Mouse (Mus musculus): ENCODE results near the gene Trim44.

Gene Trim44

GRCm38 (mm10) chr2:102365983-102366545, 41.6 kb downstream of the Trim44 start:
- DNase-seq (ENCODE audit: low spot score) = no peak

GRCm38 (mm10) chr2:102364565-102365200, 42.9 kb downstream of the Trim44 start:
- no peak for DNase-seq (ENCODE audit: low spot score)

- no peak for DNase-seq (ENCODE audit: low spot score)
Observed at GRCm38 (mm10) chr2:102362896-102363530, 44.6 kb downstream of the Trim44 start.

GRCm38 (mm10) chr2:102362266-102362665, 45.4 kb downstream of the Trim44 start:
- no peak for DNase-seq (ENCODE audit: low spot score)

GRCm38 (mm10) chr2:102356879-102357695, 50.5 kb downstream of the Trim44 start:
- no peak for DNase-seq (ENCODE audit: low spot score)

GRCm38 (mm10) chr2:102354076-102354475, 53.6 kb downstream of the Trim44 start:
- no peak for DNase-seq (ENCODE audit: low spot score)

- DNase-seq (ENCODE audit: low spot score) = no peak
Observed at GRCm38 (mm10) chr2:102341429-102341828, 66.2 kb downstream of the Trim44 start.

GRCm38 (mm10) chr2:102336816-102337215, 70.8 kb downstream of the Trim44 start:
- DNase-seq (ENCODE audit: low spot score) = no peak

- DNase-seq (ENCODE audit: low spot score) = no peak
Observed at GRCm38 (mm10) chr2:102331932-102332331, 75.7 kb downstream of the Trim44 start.

GRCm38 (mm10) chr2:102331092-102331491, 76.5 kb downstream of the Trim44 start:
- DNase-seq (ENCODE audit: low spot score) = no peak

GRCm38 (mm10) chr2:102325921-102326320, 81.7 kb downstream of the Trim44 start:
- DNase-seq (ENCODE audit: low spot score) = no peak

- no peak for DNase-seq (ENCODE audit: low spot score)
Observed at GRCm38 (mm10) chr2:102324336-102324735, 83.3 kb downstream of the Trim44 start.

GRCm38 (mm10) chr2:102316540-102316939, 91.1 kb downstream of the Trim44 start:
- no peak for DNase-seq (ENCODE audit: low spot score)

GRCm38 (mm10) chr2:102315153-102315552, 92.5 kb downstream of the Trim44 start:
- no peak for DNase-seq (ENCODE audit: low spot score)

- no peak for DNase-seq (ENCODE audit: low spot score)
Observed at GRCm38 (mm10) chr2:102314610-102315009, 93.0 kb downstream of the Trim44 start.

GRCm38 (mm10) chr2:102314068-102314467, 93.6 kb downstream of the Trim44 start:
- DNase-seq (ENCODE audit: low spot score) = no peak

GRCm38 (mm10) chr2:102312903-102313302, 94.7 kb downstream of the Trim44 start:
- no peak for DNase-seq (ENCODE audit: low spot score)

GRCm38 (mm10) chr2:102303274-102303673, 104.4 kb downstream of the Trim44 start:
- DNase-seq (ENCODE audit: low spot score) = no peak

- no peak for DNase-seq (ENCODE audit: low spot score)
Observed at GRCm38 (mm10) chr2:102302532-102302931, 105.1 kb downstream of the Trim44 start.

- DNase-seq (ENCODE audit: low spot score) = no peak
Observed at GRCm38 (mm10) chr2:102294827-102295270, 112.8 kb downstream of the Trim44 start.

GRCm38 (mm10) chr2:102293181-102293580, 114.4 kb downstream of the Trim44 start:
- DNase-seq (ENCODE audit: low spot score) = no peak

GRCm38 (mm10) chr2:102292051-102292450, 115.6 kb downstream of the Trim44 start:
- no peak for DNase-seq (ENCODE audit: low spot score)

GRCm38 (mm10) chr2:102291533-102291932, 116.1 kb downstream of the Trim44 start:
- DNase-seq (ENCODE audit: low spot score) = no peak
